Comparison of ENCODE assay signal across 8 mouse cellular contexts in genomic region chr1:34678734-34679068, GRCm38 (mm10).
A peak's percentile ranks its signal among the peaks of the same experiment; 100 is the strongest.
DNase-seq lines count a peak whose midpoint lies in the region; ATAC-seq and TF ChIP-seq lines count a peak whose summit lies in the region.

No protein-coding gene starts in this region.

- H3K4me2 ChIP-seq in limb, embryonic 13.5 days (replicated peaks), result peak overlapping the region; percentile 94
- H3K4me2 ChIP-seq in stomach, embryonic 16.5 days (ENCODE audit: low read depth, low read length), result peak overlapping the region; percentile 91

- 0 out of 2 replicates have a peak, but pooled peaks cover 2% of the 10 kb centered on the region for H3K4me1 ChIP-seq in cerebellum, adult 2 months (ENCODE audit: control insufficient read depth, insufficient read depth, low read length)
- peaks cover 11% of the 10 kb centered on the region for H3K4me1 ChIP-seq in testis, adult 2 months (ENCODE audit: control insufficient read depth, insufficient read depth, low read length)
- peaks cover 20% of the 10 kb centered on the region for H3K4me1 ChIP-seq in limb, embryonic 13.5 days
- H3K4me1 ChIP-seq in stomach, embryonic 16.5 days (ENCODE audit: control insufficient read depth, insufficient read depth, low read length), result peaks cover 19% of the 10 kb centered on the region

- no peak for TF ChIP-seq CTCF in cerebellum, adult 2 months (IDR thresholded peaks at IDR 0.05; ENCODE audit: borderline replicate concordance, insufficient read depth, low read depth, low read length)
- TF ChIP-seq CTCF in testis, adult 2 months (IDR thresholded peaks at IDR 0.05; ENCODE audit: control insufficient read depth, insufficient read depth, insufficient replicate concordance, low read depth, low read length), result no peak

- H3K4me3 ChIP-seq in cerebellum, adult 2 months (replicated peaks; ENCODE audit: insufficient read depth, low read depth, low read length), result peak overlapping the region; percentile 50
- H3K4me3 ChIP-seq in testis, adult 2 months (ENCODE audit: control insufficient read depth, low read depth, low read length), result peak overlapping the region; percentile 42
- H3K4me3 ChIP-seq in limb, embryonic 13.5 days, result peak overlapping the region; percentile 51
- peak overlapping the region; percentile 53 for H3K4me3 ChIP-seq in stomach, embryonic 16.5 days (replicated peaks; ENCODE audit: low read length)

- H3K36me3 ChIP-seq in testis, adult 2 months (ENCODE audit: control insufficient read depth, insufficient read depth, low read length), result no peaks in the 10 kb centered on the region
- H3K36me3 ChIP-seq in limb, embryonic 13.5 days, result no peaks in the 10 kb centered on the region
- no peaks in the 10 kb centered on the region for H3K36me3 ChIP-seq in stomach, embryonic 16.5 days (ENCODE audit: control insufficient read depth, insufficient read depth, low read length)

- H3K9ac ChIP-seq in limb, embryonic 13.5 days, result peak overlapping the region; percentile 62; the same call in 1 of the 2 replicates
- H3K9ac ChIP-seq in stomach, embryonic 16.5 days (ENCODE audit: low read length), result peak overlapping the region; percentile 66

- DNase-seq in cerebellum, adult 2 months, result no peak
- no peak for DNase-seq in cerebellum, postnatal 36 days
- no peak for DNase-seq in testis, postnatal 14 days (ENCODE audit: low spot score)
- no peak for DNase-seq in MN1 (ENCODE audit: low spot score)
- DNase-seq in cerebellum, postnatal 14 days, result no peak

- no peaks in the 10 kb centered on the region for H3K27me3 ChIP-seq in cerebellum, adult 2 months (ENCODE audit: control insufficient read depth, insufficient read depth, low read length)
- H3K27me3 ChIP-seq in testis, adult 2 months (ENCODE audit: control insufficient read depth, insufficient read depth, low read length), result no peaks in the 10 kb centered on the region
- peaks cover 65% of the 10 kb centered on the region for H3K27me3 ChIP-seq in limb, embryonic 13.5 days
- H3K27me3 ChIP-seq in stomach, embryonic 16.5 days (ENCODE audit: control insufficient read depth, insufficient read depth, low read length), result peaks cover 33% of the 10 kb centered on the region

- no peak overlapping the region for H3K27ac ChIP-seq in cerebellum, adult 2 months (ENCODE audit: insufficient read depth, low read length)
- no peak overlapping the region for H3K27ac ChIP-seq in testis, adult 2 months (ENCODE audit: control insufficient read depth, insufficient read depth, low read depth, low read length)
- no peak overlapping the region for H3K27ac ChIP-seq in limb, embryonic 13.5 days
- H3K27ac ChIP-seq in stomach, embryonic 16.5 days (ENCODE audit: low read length), result no peak overlapping the region

- ATAC-seq in limb, embryonic 13.5 days (ENCODE audit: low FRiP score, low read depth), result no peak
- ATAC-seq in stomach, embryonic 16.5 days (ENCODE audit: insufficient read depth, low FRiP score), result no peak

- no peaks in the 10 kb centered on the region for H3K9me3 ChIP-seq in limb, embryonic 13.5 days
- H3K9me3 ChIP-seq in stomach, embryonic 16.5 days (replicated peaks; ENCODE audit: control insufficient read depth, low read length), result no peaks in the 10 kb centered on the region

- no peak for TF ChIP-seq POLR2A in cerebellum, adult 2 months (IDR thresholded peaks at IDR 0.05; ENCODE audit: borderline replicate concordance, insufficient read depth, low read length)
- no peak for TF ChIP-seq POLR2A in testis, adult 2 months (IDR thresholded peaks at IDR 0.05; ENCODE audit: control insufficient read depth, low read depth, low read length)

- WGBS in cerebellum, adult 2 months, result 2% methylated on average over 9 of the region's 9 CpGs
- 3% methylated on average over 9 of the region's 9 CpGs for WGBS in limb, embryonic 13.5 days
- 3% methylated on average over 9 of the region's 9 CpGs for WGBS in stomach, embryonic 16.5 days
